Mouse (Mus musculus): ENCODE data around the gene Fer. TPM values are rescaled to one million over a fixed set of nuclear protein-coding genes. Genes with fewer than 3 reads are reported as not detected.
"Not testable (repeated sequence)": the region's sequence is repeated elsewhere in the genome, so short reads cannot be mapped to it uniquely, and the experiment has no call there.

The Fer gene
- 9.4 and 10.2 TPM in 2 replicates for polyA plus RNA-seq (2012; rRNA removed)

DNA sequence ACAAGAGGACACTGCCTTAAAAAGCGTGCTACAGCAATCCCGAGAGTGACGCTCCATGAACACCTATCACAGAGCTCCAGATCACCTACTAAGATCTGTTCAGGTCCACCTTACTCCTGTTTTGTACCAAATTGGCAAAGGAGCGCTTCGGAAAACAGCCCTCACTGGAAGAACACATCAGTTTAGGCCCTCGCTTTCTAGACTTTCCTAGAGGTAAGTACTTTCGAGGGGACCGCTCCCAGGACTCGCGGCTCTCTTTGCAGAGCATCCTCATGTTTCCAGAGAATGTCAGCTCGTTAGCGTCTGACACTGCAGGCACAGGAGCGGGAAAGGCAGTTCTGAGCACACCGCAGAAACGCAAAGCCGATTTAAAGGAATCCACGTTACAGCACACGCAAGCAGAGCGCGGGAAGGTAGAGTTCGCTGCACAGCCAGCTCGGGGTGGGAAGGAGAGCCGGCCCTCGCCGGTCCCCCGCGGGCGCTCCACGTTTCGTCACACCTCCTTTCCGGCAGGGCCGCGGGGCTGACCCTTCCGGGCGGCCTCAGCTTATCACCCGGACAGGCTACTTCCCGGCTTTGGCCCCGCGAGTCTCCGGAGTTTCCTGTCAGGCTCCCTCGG lies at the start of gene Fer:
Fer (plus strand) TSS at position 51 of the 619 bp plus-strand sequence.
- peak; percentile 7 to 30 for DNase-seq (ENCODE audit: extremely low spot score in 1 of 2, low spot score in 1 of 2)

GRCm38 (mm10) chr17:63813552-63813951 lies 49.3 kb upstream of the Fer start:
- no peak for DNase-seq (ENCODE audit: extremely low spot score in 1 of 2, low spot score in 1 of 2)

DNA sequence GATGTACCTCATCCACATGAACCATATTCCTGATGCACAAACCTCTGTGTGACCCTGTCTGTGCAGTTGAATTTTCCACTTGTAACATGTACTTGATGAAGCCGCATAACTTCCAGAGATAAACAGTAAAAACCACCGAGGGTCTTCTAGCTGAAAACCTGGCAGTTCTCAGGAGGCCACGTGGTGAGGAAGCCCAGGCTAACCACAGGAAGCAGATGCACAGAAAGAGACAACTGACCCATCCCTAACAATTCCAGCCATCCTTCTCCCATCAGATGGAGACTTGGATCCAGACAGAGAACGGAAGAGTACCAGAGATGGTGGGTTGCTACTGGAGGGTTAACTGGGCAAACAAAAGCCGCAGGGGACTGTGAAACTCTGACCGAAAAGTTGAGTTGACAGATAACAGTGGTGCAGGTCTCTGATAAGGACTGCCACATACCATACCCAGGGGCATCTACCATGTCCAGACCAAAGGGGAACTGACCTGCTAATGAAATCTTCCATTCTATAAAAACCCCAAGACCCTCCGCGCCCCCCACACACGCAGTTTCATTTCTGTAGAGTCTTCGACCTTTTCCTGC lies 44.3 kb upstream of the Fer start:
- no peak for DNase-seq (ENCODE audit: extremely low spot score in 1 of 2, low spot score in 1 of 2)

GRCm38 (mm10) chr17:63824141-63824540 lies 38.7 kb upstream of the Fer start:
- no peak for DNase-seq (ENCODE audit: extremely low spot score in 1 of 2, low spot score in 1 of 2)

GRCm38 (mm10) chr17:63826196-63826595 lies 36.7 kb upstream of the Fer start:
- no peak for DNase-seq (ENCODE audit: extremely low spot score in 1 of 2, low spot score in 1 of 2)

GRCm38 (mm10) chr17:63826767-63827166 lies 36.1 kb upstream of the Fer start:
- DNase-seq (ENCODE audit: extremely low spot score in 1 of 2, low spot score in 1 of 2), result no peak

GRCm38 (mm10) chr17:63828561-63829332 lies 34.1 kb upstream of the Fer start:
- no peak for DNase-seq (ENCODE audit: extremely low spot score in 1 of 2, low spot score in 1 of 2)

GRCm38 (mm10) chr17:63831550-63831949 lies 31.3 kb upstream of the Fer start:
- no peak for DNase-seq (ENCODE audit: extremely low spot score in 1 of 2, low spot score in 1 of 2)

GRCm38 (mm10) chr17:63836223-63836622 lies 26.6 kb upstream of the Fer start:
- DNase-seq (ENCODE audit: extremely low spot score in 1 of 2, low spot score in 1 of 2), result no peak

DNA sequence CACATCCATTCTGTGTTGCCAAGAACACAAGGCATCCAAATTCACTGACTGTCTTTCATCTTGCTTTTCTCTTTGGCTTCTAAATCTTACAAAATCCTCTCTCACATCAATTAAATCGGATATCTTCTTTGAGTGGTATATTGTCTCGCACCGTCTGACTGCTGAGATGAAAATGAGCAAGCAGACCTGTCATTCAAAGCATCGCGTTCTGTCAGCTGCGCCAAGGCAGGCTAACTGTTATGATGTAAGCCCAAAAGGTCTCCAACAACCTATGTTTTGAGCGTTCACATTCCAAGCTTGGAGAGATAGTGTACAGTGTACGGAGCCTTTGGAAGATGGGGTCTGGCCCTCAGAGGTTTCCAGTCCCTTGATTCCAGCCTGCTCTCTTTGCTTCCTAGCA lies 26.2 kb upstream of the Fer start:
- DNase-seq (ENCODE audit: extremely low spot score in 1 of 2, low spot score in 1 of 2), result no peak

DNA sequence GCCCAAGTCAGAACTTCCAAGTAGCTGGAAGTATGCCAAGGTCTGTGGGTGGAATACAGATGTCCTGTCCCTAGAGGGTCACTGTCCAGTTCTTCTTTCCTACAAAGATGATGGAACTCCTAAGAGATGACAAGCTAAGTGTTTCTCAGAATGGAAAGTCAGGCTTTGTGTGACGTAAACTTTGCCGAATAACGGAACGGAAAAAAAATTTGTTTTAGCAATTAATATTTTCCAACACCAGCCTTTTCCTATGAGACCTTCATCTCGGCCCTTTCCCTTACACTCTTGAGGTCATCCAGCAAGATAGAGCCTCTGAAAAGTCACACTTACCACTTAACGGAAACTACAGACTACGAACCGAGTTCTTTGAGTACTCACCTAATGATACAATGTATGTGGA lies 24.7 kb upstream of the Fer start:
- DNase-seq (ENCODE audit: extremely low spot score in 1 of 2, low spot score in 1 of 2), result no peak

GRCm38 (mm10) chr17:63839636-63840269 lies 23.1 kb upstream of the Fer start:
- no peak for DNase-seq (ENCODE audit: extremely low spot score in 1 of 2, low spot score in 1 of 2)

DNA sequence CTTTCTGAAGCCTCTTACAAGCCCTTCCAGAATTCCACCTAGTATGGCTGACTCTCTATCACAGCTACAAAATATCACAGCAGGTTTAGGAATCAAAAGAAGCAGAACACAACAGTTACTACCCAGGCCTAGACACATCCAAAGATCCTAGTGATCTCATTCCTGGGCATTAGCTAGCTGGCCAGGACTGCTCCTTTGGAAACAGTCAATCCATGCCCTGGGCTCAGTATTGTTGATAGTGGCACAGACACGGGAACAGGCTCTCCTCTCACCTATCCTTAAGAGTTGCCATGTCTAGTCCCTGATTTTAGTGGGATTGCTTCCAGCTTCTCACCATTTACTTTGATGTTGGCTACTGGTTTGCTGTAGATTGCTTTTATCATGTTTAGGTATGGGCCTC lies 20.6 kb upstream of the Fer start:
- no peak for DNase-seq (ENCODE audit: extremely low spot score in 1 of 2, low spot score in 1 of 2)

DNA sequence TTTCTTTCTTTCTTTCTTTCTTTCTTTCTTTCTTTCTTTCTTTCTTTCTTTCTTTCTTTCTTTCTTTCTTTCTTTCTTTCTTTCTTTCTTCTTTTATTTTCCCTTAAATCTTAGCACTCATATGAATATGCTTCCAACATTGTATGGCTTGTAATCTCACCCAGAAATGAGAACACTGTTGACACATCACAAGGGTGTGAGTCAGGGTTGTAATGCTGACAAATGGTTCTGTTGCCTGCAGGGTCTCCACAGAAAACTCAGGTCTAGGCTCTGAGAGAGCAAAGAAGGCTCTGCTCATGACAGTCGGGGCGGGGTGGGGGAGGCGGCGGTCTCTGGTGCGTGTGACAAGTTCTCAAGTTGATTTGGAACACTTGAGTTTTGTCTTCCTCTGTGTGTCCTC lies 17.9 kb upstream of the Fer start:
- DNase-seq (ENCODE audit: extremely low spot score in 1 of 2, low spot score in 1 of 2), result no peak

DNA sequence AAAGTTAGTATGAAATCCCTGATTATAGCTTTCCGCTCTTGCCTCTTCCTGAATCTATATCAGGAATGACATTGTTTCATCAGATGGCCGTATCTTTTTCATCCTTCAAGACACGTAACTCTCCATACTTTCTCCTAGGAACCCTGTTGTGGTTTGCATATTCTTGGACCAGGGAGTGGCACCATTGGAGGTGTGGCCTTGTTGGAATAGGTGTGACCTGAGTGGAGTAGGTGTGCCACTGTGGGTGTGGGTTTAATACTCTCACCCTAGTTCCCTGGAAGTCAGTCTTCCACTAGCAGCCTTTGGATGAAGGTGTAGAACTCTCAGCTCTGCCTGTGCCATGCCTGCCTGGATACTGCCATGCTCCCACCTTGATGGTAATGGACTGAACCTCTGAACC lies 17.1 kb upstream of the Fer start:
- DNase-seq (ENCODE audit: extremely low spot score in 1 of 2, low spot score in 1 of 2), result not testable (repeated sequence)

DNA sequence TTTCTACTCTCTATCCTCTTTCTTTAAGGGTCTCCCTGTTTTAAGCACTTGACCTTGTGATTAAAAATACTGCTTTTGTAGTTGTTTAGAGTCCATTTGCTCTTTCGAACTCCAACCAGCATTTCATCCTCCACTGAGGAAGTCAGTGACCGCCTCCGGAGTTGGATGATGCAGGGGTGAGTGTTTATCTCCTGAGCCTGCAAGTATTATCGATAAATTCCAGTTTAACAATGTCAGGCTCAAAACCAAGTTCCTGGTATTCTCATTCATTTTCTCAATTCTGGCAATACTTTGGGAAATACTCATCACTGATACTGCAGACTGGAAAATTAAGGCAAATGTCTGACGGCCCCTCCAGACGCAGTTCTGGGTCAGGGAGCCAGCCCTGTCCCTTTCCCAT lies 13.7 kb upstream of the Fer start:
- peak in 1 of 2 experiments; percentile 9 for DNase-seq (ENCODE audit: extremely low spot score in 1 of 2, low spot score in 1 of 2)

DNA sequence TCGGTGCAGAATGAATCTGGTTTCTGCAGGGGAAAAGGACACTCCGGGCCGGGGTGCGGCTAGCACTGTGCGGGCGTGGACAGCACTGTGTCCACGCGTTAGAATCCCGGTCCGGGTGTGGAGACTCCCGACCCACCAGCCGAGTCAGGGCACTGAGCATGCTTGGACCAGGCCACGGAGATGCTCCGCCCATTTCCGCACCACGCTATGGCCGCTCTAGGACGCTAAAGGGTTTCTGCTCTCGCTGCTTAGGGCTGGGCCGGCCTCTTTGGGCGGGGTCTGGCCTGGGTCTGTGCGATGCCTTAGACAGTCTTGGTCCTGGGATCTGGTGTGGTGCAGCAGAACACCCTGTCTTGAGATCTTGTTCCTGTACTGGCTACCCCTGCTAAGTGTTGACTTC lies 13.3 kb upstream of the Fer start:
- peak; percentile 78 to 83 for DNase-seq (ENCODE audit: extremely low spot score in 1 of 2, low spot score in 1 of 2)

- DNase-seq (ENCODE audit: extremely low spot score in 1 of 2, low spot score in 1 of 2), result no peak
Observed at GRCm38 (mm10) chr17:63850016-63850415, 12.8 kb upstream of the Fer start.

GRCm38 (mm10) chr17:63857023-63857544 lies 5.8 kb upstream of the Fer start:
- DNase-seq (ENCODE audit: extremely low spot score in 1 of 2, low spot score in 1 of 2), result no peak

DNA sequence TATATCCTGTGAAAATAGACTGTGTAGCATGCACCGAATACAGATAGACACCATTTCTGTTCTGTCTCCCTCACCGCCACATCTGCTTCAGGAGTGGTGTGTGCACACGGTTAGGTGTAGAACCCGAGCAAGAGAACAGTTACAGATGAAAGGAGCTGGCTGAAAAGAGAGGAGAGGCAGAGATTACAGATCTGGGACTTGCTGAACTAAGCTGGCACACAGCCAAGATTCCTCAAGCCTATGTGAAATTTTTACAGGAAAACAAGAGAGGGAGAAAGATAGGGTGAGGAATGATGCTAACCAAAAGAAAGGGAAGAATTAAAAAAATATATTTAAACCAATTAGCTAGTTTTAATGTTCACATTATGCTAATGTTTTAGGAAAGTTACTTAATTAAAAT lies 1.9 kb upstream of the Fer start:
- no peak for DNase-seq (ENCODE audit: extremely low spot score in 1 of 2, low spot score in 1 of 2)

- no peak for DNase-seq (ENCODE audit: extremely low spot score in 1 of 2, low spot score in 1 of 2)
Observed at GRCm38 (mm10) chr17:63862399-63862798, 463 bp upstream of the Fer start.
